Mouse (Mus musculus): Measurements from ENCODE around the gene Pknox2. TPM values are rescaled to one million over a fixed set of nuclear protein-coding genes. Genes with fewer than 3 reads are reported as not detected.

Pknox2 gene
- polyA plus RNA-seq, 1 experiment from 2014 or later: 18.4 TPM

DNA sequence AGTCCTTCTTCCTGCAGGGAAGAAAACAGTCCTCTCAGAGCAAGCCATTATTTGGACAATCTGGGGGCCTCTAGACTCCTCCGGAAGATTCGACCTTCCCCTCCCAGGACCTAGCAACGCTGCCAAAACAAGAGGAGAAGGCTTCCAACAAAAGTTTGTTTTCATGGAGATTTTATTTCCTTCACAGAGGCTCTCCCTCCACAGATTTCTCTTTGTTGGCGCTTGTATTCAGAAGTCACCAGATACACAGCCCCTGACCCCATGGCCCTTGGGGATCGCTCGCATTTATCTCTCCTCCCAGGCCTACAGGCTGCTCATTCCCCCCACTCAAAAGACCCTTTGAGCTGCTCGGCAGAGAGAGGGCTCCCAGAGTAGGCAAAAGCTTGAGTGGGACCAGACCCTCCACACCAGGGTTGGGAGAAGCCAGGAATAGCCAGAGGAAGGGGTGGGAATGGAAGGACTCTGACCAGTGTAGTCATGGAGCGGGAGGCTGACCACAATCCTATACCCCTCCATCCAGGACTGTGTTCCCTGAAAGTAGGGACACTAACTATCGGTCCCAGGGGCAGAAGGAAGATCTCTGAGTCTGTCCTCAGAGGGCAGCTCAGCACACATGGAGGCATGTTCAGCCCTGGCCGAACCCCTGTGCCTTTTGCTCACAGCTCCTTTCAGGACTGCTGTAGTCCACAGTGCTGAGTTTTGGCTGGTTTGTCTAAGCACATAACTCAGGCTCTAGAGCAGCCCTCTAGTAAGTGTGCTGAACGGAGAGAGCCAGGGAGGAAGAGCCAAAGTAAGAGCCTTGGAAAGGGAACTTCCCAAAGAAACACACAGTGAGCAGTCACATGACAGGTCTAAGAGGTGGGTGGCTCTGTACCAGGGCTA lies 45.9 kb downstream of the Pknox2 start:
- no peak for DNase-seq
- no peak for ATAC-seq (ENCODE audit: low FRiP score, low TSS enrichment)
- no peaks in the 10 kb centered on the region for H3K36me3 ChIP-seq (ENCODE audit: control insufficient read depth, insufficient read depth, low read length)
- peaks cover 23% of the 10 kb centered on the region for H3K4me1 ChIP-seq (ENCODE audit: control insufficient read depth, insufficient read depth, low read length)
- peak overlapping the region; percentile 26 for H3K27ac ChIP-seq (replicated peaks; ENCODE audit: low read depth, low read length)
- WGBS: 29% methylated on average over 11 of the region's 11 CpGs
- no peak overlapping the region for H3K9ac ChIP-seq (replicated peaks; ENCODE audit: low read length)
- H3K4me2 ChIP-seq (ENCODE audit: low read length): no peak overlapping the region
- no peaks in the 10 kb centered on the region for H3K9me3 ChIP-seq (ENCODE audit: control insufficient read depth, low read length)
- no peaks in the 10 kb centered on the region for H3K27me3 ChIP-seq (ENCODE audit: control insufficient read depth, insufficient read depth, low read length)
- H3K4me3 ChIP-seq (replicated peaks; ENCODE audit: low read depth, low read length): no peak overlapping the region

DNA sequence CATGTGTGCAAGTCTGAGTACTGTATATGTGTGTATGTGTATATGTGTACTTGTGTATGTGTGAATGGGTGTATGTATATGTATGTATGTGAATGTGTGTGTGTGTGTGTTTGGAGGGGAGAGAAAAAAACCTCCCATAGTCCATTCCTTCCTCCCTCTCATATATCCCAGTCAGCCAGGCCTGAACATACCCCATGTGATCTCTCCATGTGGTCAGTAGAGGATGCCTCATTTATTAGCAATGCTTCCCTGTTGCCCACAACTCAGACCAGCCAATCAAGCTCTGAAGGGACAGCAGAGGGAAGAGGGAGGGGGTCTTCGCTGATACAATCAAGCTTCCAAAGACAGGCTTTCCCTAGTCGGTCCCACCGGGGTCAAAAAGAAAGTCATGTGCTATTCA lies 47.6 kb downstream of the Pknox2 start:
- Histone ChIP-seq H3K9ac (replicated peaks; ENCODE audit: low read length) (no peak overlapping the region), H3K4me2 (ENCODE audit: low read length) (no peak overlapping the region), H3K4me1 (ENCODE audit: control insufficient read depth, insufficient read depth, low read length) (peaks cover 28% of the 10 kb centered on the region), H3K27me3 (ENCODE audit: control insufficient read depth, insufficient read depth, low read length) (no peaks in the 10 kb centered on the region), H3K36me3 (ENCODE audit: control insufficient read depth, insufficient read depth, low read length) (no peaks in the 10 kb centered on the region), H3K4me3 (replicated peaks; ENCODE audit: low read depth, low read length) (no peak overlapping the region), H3K27ac (replicated peaks; ENCODE audit: low read depth, low read length) (no peak overlapping the region), H3K9me3 (ENCODE audit: control insufficient read depth, low read length) (no peaks in the 10 kb centered on the region)
- no peak for ATAC-seq (ENCODE audit: low FRiP score, low TSS enrichment)
- DNase-seq: no peak
- WGBS: 44% methylated on average over 3 of the region's 3 CpGs

DNA sequence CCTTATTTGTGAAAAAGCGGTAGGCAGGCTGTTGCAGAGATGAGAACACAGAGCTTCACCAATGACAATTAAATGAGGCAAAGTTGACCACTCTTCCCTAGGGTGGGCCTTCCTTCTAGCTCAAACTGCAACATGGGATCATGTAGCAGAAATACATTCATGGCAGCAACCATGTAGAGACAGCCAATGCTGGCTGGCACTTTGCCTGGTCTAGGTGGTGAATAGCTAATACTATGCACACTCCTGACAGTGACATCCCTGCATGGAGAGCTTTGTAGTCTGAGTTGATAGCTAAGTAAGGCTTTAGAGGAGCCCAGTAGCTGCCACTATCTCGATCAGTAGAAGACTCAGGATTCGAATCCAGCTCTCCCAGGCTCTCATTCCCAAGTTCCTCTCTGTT lies 48.6 kb downstream of the Pknox2 start:
- WGBS: 95% methylated on average over 3 of the region's 3 CpGs
- Histone ChIP-seq H3K4me2 (ENCODE audit: low read length) (no peak overlapping the region), H3K9ac (replicated peaks; ENCODE audit: low read length) (no peak overlapping the region), H3K27ac (replicated peaks; ENCODE audit: low read depth, low read length) (no peak overlapping the region), H3K27me3 (ENCODE audit: control insufficient read depth, insufficient read depth, low read length) (no peaks in the 10 kb centered on the region), H3K4me3 (replicated peaks; ENCODE audit: low read depth, low read length) (no peak overlapping the region), H3K9me3 (ENCODE audit: control insufficient read depth, low read length) (no peaks in the 10 kb centered on the region), H3K36me3 (ENCODE audit: control insufficient read depth, insufficient read depth, low read length) (no peaks in the 10 kb centered on the region), H3K4me1 (ENCODE audit: control insufficient read depth, insufficient read depth, low read length) (peaks cover 30% of the 10 kb centered on the region)
- ATAC-seq (ENCODE audit: low FRiP score, low TSS enrichment) (no peak), DNase-seq (no peak)

DNA sequence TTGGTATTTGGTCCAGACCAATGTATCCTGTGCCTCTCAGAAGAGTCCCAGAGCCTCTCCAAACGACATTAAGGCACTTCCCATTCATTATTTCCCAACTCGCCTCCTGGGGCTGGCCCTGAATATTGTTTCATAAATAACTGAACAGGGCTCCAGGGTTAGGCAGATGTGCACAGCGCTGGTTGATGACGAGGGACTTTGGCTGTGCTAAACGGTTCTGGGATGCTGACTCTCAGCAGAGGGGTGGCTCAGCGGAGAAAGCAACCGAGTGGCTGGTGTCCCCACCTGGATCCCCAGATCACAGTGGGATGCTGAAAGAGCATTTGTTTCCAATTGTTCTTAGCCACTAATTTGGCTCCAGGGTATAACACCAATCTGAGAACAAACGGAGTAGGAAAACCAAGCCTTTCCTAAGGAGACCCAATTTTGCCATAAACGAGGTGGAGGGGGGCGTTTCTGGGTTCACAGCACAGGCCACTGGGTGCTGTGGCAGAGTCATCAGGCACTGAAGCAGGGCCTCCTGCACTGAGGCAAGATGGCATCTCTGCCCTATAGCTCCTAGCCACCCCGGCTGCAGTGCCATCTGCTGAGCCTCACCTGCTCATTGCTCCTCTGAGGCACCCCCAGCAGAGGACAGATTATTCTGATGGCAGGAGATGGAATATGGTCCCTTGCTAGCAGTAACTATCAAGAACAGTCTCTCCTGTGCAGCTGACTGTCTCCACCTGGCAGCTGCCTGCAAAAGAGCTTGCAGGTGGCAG lies 52.8 kb downstream of the Pknox2 start:
- peaks cover 21% of the 10 kb centered on the region; the same call in 1 of the 2 replicates for H3K4me1 ChIP-seq (ENCODE audit: control insufficient read depth, insufficient read depth, low read length)
- no peaks in the 10 kb centered on the region for H3K9me3 ChIP-seq (ENCODE audit: control insufficient read depth, low read length)
- H3K27me3 ChIP-seq (ENCODE audit: control insufficient read depth, insufficient read depth, low read length): no peaks in the 10 kb centered on the region
- ATAC-seq (ENCODE audit: low FRiP score, low TSS enrichment) (no peak), DNase-seq (no peak)
- H3K4me3 ChIP-seq (replicated peaks; ENCODE audit: low read depth, low read length): no peak overlapping the region
- WGBS: 34% methylated on average over 11 of the region's 11 CpGs
- H3K36me3 ChIP-seq (ENCODE audit: control insufficient read depth, insufficient read depth, low read length): no peaks in the 10 kb centered on the region
- H3K4me2 ChIP-seq (ENCODE audit: low read length): no peak overlapping the region
- no peak overlapping the region for H3K27ac ChIP-seq (replicated peaks; ENCODE audit: low read depth, low read length)
- H3K9ac ChIP-seq (replicated peaks; ENCODE audit: low read length): no peak overlapping the region; the same call in 1 of the 2 replicates

DNA sequence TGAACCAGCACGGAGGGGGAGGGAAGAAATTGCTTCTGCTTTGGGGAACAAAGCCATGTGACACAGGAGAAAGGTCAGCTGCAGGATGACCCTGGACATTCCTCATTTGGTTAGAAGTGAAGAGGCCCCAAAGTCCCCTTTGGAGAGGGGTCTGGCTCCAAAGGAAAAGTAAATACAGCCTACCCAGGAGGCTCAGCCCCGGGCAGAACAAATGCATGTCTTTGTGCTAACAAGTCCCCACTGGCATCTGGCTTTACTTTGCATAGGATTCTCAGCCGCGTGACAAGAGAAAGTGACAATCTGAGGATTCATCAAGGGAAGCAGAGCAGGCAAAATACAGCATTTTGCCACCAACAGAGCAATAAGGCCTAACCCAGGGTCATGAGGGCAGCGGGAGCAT lies 54.1 kb downstream of the Pknox2 start:
- no peak overlapping the region for H3K9ac ChIP-seq (replicated peaks; ENCODE audit: low read length)
- 2% methylated on average over 5 of the region's 5 CpGs for WGBS
- peaks cover 21% of the 10 kb centered on the region; the same call in 1 of the 2 replicates for H3K4me1 ChIP-seq (ENCODE audit: control insufficient read depth, insufficient read depth, low read length)
- no peaks in the 10 kb centered on the region for H3K36me3 ChIP-seq (ENCODE audit: control insufficient read depth, insufficient read depth, low read length)
- no peak overlapping the region for H3K4me2 ChIP-seq (ENCODE audit: low read length)
- H3K27ac ChIP-seq (replicated peaks; ENCODE audit: low read depth, low read length): 0 out of 2 replicates have a peak overlapping the region, but pooled peaks have one; percentile 41
- no peak for ATAC-seq (ENCODE audit: low FRiP score, low TSS enrichment)
- no peaks in the 10 kb centered on the region for H3K27me3 ChIP-seq (ENCODE audit: control insufficient read depth, insufficient read depth, low read length)
- no peaks in the 10 kb centered on the region for H3K9me3 ChIP-seq (ENCODE audit: control insufficient read depth, low read length)
- DNase-seq: peak; percentile 54
- no peak overlapping the region for H3K4me3 ChIP-seq (replicated peaks; ENCODE audit: low read depth, low read length)

DNA sequence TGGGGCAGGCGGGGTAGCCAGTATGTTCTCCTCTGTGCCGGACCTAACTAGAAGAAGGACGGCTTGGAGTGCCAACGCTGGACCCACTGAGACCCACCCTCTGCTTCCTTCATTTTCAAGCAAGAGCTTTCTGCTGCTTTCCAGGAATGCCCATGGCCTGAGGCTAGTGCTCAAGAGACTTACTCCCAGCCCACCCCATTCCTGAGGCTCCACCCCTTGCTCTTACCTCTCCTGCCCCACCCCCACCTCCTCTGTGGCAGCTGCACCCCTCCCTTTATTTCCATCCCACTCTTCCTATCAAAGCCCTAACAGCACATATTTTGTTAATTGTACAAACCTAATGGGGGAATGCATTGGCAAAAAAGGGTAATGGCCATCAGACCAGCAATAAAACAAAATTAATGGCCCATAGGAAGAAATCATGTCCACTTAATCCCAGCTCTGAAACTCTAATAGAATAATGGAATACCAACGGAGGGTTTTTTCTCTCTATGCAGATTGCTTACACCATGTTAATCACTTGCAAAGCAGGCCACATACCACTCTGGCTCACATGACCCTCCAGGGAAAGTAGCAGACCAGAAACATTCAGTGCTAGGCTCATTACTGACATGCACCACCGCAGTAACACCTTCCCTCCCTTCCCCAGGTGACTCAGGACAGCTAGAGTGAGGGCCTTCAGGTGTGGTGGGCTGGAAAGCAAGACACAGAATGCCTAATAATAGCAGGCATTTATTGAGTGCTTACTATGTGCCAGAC lies 57.1 kb downstream of the Pknox2 start:
- Histone ChIP-seq H3K27me3 (ENCODE audit: control insufficient read depth, insufficient read depth, low read length) (no peaks in the 10 kb centered on the region), H3K36me3 (ENCODE audit: control insufficient read depth, insufficient read depth, low read length) (no peaks in the 10 kb centered on the region), H3K27ac (replicated peaks; ENCODE audit: low read depth, low read length) (no peak overlapping the region), H3K4me1 (ENCODE audit: control insufficient read depth, insufficient read depth, low read length) (peaks cover 23% of the 10 kb centered on the region; the same call in 1 of the 2 replicates), H3K4me2 (ENCODE audit: low read length) (no peak overlapping the region), H3K9me3 (ENCODE audit: control insufficient read depth, low read length) (no peaks in the 10 kb centered on the region), H3K9ac (replicated peaks; ENCODE audit: low read length) (no peak overlapping the region), H3K4me3 (replicated peaks; ENCODE audit: low read depth, low read length) (no peak overlapping the region)
- no peak for ATAC-seq (ENCODE audit: low FRiP score, low TSS enrichment)
- DNase-seq: no peak
- 45% methylated on average over 6 of the region's 6 CpGs for WGBS

DNA sequence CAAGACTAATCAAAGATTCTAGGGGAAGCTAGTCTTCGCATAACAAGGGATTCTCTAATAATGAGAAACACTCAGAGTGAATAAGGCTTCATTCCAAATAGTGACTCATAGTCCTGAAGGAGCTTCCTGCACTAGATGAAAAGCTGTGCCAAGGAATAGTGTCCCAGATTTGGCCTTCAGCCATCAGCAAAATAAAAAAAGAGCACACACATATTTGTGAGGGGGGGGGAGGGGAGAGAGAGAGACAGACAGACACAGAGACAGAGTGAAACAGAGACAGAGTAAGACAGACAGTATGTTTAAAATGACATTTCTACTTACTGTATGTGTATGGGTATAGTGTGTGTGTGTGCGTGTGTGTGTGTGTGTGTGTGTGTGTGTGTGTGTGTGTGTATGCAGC lies 61.8 kb downstream of the Pknox2 start:
- Histone ChIP-seq H3K27ac (replicated peaks; ENCODE audit: low read depth, low read length) (no peak overlapping the region), H3K36me3 (ENCODE audit: control insufficient read depth, insufficient read depth, low read length) (no peaks in the 10 kb centered on the region), H3K27me3 (ENCODE audit: control insufficient read depth, insufficient read depth, low read length) (no peaks in the 10 kb centered on the region), H3K9me3 (ENCODE audit: control insufficient read depth, low read length) (no peaks in the 10 kb centered on the region), H3K4me1 (ENCODE audit: control insufficient read depth, insufficient read depth, low read length) (peaks cover 5% of the 10 kb centered on the region; the same call in 1 of the 2 replicates), H3K9ac (replicated peaks; ENCODE audit: low read length) (no peak overlapping the region), H3K4me2 (ENCODE audit: low read length) (no peak overlapping the region), H3K4me3 (replicated peaks; ENCODE audit: low read depth, low read length) (no peak overlapping the region)
- DNase-seq: peak; percentile 46
- WGBS: 73% methylated on average over 2 of the region's 2 CpGs
- no peak for ATAC-seq (ENCODE audit: low FRiP score, low TSS enrichment)

DNA sequence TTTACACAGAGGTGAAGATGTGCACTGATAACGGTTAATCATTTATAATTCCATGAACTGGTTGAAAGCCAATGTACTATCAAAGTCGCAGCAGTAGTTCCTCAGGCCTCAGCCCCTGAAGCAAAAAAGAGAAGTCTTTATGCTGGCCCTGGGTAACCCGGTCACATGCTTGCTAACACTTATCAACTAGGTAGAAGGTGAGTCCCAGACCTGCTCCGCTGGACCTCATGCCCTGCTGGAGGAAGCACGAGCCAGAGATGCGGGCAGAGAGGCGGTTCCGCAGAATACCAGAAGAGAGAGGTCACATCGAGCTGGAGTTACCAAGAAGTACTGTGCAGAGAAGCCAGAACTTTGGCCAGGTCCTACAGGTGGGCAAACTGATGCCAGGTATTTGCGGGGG lies 65.0 kb downstream of the Pknox2 start:
- Histone ChIP-seq H3K9me3 (ENCODE audit: control insufficient read depth, low read length) (no peaks in the 10 kb centered on the region), H3K4me2 (ENCODE audit: low read length) (no peak overlapping the region), H3K27me3 (ENCODE audit: control insufficient read depth, insufficient read depth, low read length) (no peaks in the 10 kb centered on the region), H3K36me3 (ENCODE audit: control insufficient read depth, insufficient read depth, low read length) (no peaks in the 10 kb centered on the region), H3K4me3 (replicated peaks; ENCODE audit: low read depth, low read length) (no peak overlapping the region), H3K27ac (replicated peaks; ENCODE audit: low read depth, low read length) (no peak overlapping the region), H3K4me1 (ENCODE audit: control insufficient read depth, insufficient read depth, low read length) (peaks cover 9% of the 10 kb centered on the region), H3K9ac (replicated peaks; ENCODE audit: low read length) (no peak overlapping the region)
- WGBS: 91% methylated on average over 10 of the region's 10 CpGs
- no peak for DNase-seq
- ATAC-seq (ENCODE audit: low FRiP score, low TSS enrichment): no peak

Measured in midbrain, embryonic 14.5 days (tissue).